Mouse (Mus musculus) adrenal gland, postnatal 4 days (tissue): ENCODE measurements around the gene Rhof. TPM values are rescaled to one million over a fixed set of nuclear protein-coding genes. Genes with fewer than 3 reads are reported as not detected.

Source experiments
- DNase-seq, 2 experiments: peaks; one replicate each; pipeline ENCODE4 v3.0.0; 2021 to 2022; ENCODE audit warnings: low spot score in 2 of 2, mixed read lengths in 2 of 2
- total RNA-seq, 2 experiments: library from RNA; stranded (reverse); gene quantifications; 2 replicates each; pipeline ENCODE4 v1.2.3; 2021

The Rhof gene
- total RNA-seq, 2 experiments from 2014 or later, result 1.8 TPM

- DNase-seq, result no peak
Observed at GRCm38 (mm10) chr5:123148073-123148722, 15.7 kb upstream of the Rhof start.

- DNase-seq, result no peak
Observed at GRCm38 (mm10) chr5:123147569-123147968, 15.1 kb upstream of the Rhof start.

DNA sequence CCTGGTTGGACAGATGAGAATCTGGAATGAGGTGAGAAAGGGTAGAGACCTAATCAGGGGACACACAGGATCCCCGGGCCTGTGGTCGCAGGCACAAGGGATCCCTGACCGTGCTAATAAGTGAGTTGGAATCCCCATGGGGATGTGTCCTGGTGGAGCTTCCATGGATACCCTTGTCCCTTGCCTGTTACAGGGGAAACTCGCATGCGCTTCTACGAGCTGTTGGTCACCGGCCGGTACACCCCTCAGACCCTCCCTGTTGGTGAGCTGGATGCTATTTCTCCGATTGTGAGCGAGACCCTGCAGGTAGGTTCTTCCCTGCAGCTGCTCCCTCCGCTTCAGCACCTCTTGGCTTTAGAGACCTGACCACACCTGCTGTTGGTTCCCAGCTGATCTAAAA lies 13.9 kb upstream of the Rhof start:
- no peak for DNase-seq

GRCm38 (mm10) chr5:123144746-123145590 lies 12.5 kb upstream of the Rhof start:
- DNase-seq, result no peak

- no peak for DNase-seq
Observed at GRCm38 (mm10) chr5:123143971-123144745, 11.7 kb upstream of the Rhof start.

DNA sequence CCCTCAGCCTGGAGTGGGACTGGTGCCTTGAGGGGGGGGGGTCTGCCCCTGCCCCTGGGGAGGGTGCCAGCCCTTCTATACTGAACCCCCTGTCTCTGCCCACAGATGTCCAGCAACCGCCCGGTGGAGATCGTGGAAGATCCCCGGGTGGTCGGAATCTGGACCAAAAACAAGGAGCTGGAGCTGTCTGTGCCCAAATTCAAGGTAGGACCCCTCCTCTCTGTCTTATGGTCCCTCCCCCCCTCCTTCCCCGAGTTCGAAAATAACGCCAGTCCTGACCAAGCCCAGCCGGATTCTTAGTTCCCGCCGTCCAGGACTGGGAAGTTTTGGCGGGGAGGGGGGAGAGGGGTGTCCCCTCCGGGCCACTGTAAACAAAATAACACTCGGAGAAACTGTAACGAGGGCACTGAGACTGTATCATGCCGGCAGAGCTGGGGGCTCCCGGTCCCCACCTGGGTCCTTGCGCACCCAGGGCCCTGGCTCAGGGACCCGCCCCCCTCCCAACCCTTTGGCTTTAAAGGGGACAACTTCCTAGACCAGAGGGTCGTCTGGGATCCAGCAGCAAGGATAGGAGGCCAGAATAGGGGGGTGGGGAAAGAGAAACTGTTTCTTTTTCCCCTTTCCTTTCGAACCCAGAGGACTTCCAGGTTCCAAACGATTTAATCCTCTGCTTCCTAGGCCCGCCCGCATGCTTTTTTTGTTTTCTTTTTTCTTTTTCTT lies 10.9 kb upstream of the Rhof start:
- no peak for DNase-seq

DNA sequence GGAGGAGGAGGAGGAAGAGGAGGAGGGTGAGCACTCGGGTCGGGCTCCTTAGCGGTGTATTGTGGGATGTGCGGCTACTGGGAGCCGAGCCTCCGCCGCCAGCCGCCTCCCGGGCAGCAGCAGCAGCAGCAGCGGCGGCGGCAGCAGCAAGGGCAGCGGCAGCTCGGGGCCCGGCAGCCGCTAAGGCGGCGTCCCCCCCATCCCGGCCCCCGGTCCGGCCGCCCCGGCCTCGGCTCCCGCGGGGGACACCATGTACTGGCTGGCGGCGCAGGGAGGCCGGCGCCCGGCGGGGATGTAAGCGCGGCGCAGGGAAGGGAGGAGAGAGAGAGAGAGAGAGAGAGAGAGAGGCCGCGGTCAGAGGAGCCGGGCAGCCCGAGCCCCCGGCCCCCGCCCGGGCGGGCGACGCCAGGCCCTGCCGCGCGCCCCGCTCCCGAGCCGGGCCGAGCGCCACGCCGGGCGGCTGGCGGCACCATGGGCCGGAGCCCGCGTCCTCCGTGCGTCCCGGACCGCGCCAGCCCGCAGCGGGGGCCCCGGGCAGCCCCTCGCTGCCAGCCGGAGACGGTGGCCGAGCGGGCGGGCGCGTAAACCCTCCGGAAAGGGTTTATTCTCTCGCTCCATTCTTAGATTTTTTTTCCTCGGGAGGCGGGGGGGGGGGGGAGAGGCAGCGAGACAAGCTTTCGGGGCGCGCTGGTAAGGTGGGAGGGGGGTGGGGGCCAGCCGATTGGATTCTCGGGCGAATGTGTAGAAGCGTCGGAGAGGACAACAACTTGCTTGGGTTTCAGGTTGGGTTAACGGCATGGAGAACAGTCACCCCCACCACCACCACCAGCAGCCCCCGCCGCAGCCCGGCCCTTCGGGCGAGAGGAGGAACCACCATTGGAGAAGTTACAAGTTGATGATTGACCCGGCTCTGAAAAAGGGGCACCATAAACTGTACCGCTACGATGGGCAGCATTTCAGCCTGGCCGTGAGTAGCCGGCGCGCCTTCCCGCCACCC lies 10.0 kb upstream of the Rhof start, which contains the start of gene Setd1b:
Gene Setd1b (plus strand): TSS at position 33 of the 997 bp plus-strand sequence.
- DNase-seq, result no peak

GRCm38 (mm10) chr5:123141555-123142160 lies 9.2 kb upstream of the Rhof start:
- no peak for DNase-seq

DNA sequence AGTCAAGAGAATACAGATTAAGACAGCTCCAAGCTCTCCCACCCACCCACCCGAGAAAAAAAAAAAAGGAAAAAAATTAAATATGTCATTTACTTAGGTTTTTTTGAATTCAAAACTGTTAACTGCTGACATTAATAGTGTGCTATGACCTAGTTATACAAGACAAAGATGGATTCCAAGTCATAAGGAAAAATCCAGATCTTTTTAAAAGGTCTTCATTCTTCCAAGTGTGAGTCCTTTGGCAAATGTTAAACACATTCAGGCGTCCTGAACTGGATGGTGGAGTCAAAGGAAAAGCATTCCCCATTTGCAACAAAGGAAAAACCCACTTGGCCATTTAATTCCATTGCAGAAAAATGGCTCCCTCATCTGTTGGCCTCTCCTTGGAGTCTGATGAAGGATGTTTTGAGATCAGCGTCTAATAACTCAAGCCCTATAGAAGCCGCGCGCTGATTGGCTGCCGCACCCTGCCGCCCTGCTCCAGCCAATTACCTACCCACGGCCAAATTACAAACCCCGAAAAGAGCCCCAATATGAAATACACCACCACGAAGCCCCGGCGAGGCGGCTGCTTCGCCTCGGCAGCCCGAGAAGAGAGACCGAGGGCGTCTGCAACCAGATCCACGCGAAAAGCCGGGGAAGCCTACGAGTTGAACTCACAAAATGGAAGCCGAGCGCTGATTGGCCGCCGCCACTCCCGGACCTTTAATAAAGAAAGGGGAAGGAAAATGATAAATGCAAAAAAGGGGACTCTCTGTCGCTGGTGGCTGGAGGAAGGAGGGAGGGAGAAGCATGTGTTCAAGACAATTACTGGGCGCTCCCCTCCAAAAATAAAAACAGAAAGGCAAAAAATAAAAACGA lies 8.4 kb upstream of the Rhof start:
- peak; percentile 78 to 84 for DNase-seq

- DNase-seq, result no peak
Observed at GRCm38 (mm10) chr5:123139722-123140627, 7.5 kb upstream of the Rhof start.

GRCm38 (mm10) chr5:123138953-123139721 lies 6.6 kb upstream of the Rhof start:
- peak; percentile 58 to 73 for DNase-seq

DNA sequence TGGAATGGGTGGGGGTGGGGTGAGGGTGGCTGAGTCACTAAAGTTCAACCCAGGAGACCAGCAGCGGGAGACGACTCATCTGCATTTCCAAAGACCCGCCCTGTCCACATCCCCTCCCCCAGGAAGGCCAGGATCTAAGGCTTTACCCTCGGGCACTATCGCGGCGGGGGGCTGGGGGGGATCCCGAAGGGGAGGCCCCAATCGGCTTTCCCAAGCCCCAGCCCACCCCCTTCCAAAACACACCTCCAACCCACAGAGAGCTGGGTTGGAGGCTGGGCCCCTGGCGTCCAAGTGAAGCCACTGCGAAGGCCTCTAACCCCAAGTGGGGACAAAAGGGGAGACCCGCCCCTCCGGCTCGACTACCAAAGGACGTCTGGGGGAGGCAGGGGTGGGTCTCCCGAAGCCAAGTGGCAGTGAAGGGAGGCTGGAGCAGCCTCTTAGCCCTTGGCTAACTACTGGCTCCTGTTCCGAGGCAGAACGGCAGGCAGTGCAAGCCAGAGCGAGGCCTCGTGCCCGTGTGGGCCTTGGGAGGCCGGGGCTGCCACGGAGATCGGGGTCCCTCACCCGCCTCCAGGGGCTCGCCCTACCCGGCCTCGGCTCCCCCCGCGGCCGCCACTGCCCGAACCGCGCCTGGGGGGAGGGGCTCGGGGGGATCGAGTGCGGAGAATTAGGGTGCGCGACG lies 5.9 kb upstream of the Rhof start:
- peak in 1 of 2 experiments; percentile 66 for DNase-seq

GRCm38 (mm10) chr5:123137910-123138229 lies 5.4 kb upstream of the Rhof start:
- no peak for DNase-seq

DNA sequence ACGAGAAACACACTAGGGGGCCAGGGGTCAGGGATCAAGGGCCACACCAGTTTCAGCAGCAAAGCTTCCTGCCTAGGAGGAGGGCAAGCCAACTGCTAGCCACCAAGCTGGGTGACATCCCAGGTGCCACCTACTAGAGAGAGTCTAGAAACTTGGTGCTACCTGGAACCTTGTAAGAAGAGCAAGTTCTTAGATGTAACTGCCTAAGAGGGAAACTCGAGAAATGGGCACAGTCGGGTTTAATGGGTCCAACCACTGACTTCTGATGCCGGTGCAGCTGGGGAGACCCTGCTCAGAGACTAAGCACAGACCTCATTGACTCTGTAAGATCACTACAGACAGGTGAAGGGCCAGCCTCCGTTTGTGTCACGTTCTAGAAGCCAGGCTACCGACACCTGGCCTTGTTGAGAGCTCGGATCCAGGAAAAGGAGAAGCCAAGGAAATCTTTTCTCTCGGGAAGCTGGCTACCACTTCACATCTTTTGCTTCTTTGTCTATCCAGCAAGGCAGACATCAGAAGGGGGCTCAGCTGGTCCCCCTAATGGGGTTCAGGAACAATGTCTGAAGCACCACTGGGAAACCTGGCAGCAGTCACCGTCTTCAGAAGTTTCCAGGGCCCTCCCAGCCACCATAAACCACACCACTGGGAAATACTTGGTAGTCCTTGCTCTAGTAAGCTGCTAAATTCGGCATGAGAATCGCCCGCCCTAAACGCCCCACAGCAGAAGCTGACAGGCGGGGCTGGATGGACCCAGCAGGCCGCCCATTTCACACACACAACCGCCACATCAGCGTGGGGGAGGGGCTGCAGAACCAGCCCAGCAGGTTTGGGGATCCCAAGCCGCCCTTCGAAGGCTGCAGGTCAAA lies 4.8 kb upstream of the Rhof start:
- DNase-seq, result peak in 1 of 2 experiments; percentile 71
